Mouse (Mus musculus) embryonic fibroblast, embryonic 13.5 days (primary cell): ENCODE results near the gene Disp2.

Experiments
- CTCF ChIP-seq: IDR thresholded peaks from 2 replicates; pipeline ENCODE4 v1.5.1; 2011; ENCODE audit warnings: mild to moderate bottlenecking, control low read depth, low read length, moderate library complexity, borderline replicate concordance; ENCODE audit not compliant: insufficient read depth
- POLR2A ChIP-seq: IDR thresholded peaks from 2 replicates; pipeline ENCODE4 v1.6.1; 2011; ENCODE audit warnings: low read depth, mild to moderate bottlenecking, control low read depth, low read length, moderate library complexity

DNA sequence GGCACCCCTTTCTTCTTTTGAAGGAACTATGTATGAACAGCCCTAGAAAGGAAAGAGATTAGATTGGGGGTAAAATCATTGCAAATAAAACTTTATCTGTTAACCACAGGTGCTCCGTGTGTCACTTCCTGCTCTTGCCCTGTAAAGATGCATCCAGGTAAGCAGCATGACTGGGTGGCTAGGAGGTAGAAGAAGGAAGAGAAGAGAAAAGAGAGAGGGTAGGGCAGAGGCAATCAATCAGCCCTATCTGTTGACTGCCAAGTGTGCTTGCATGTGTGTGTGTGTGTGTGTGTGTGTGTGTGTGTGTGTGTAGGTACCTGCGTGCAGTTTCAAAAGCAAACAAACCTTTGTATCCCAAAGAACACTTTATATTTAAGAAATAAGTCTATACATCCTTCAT is 5.0 kb upstream of the Disp2 start:
- TF ChIP-seq CTCF (no peak), POLR2A (no peak)
